Mouse (Mus musculus) embryonic fibroblast, embryonic 13.5 days (primary cell): ENCODE data around the gene Mrps27. TPM values are rescaled to one million over a fixed set of nuclear protein-coding genes. Genes with fewer than 3 reads are reported as not detected.
"Not testable (repeated sequence)": the region's sequence is repeated elsewhere in the genome, so short reads cannot be mapped to it uniquely, and the experiment has no call there.

ENCODE experiments used
- H3K27ac ChIP-seq: 2 replicates; pipeline ENCODE4 v1.5.1; 2012; ENCODE audit warnings: low read length, control low read depth, inconsistent platforms; ENCODE audit not compliant: insufficient read depth
- H3K4me1 ChIP-seq: 2 replicates; pipeline ENCODE4 v1.6.1; 2011; ENCODE audit warnings: low read length; ENCODE audit not compliant: control insufficient read depth, insufficient read depth
- H3K4me3 ChIP-seq: 2 replicates; pipeline ENCODE4 v1.5.1; 2011; ENCODE audit warnings: mild to moderate bottlenecking, control low read depth, low read length; ENCODE audit not compliant: insufficient read depth
- CTCF ChIP-seq: IDR thresholded peaks from 2 replicates; pipeline ENCODE4 v1.5.1; 2011; ENCODE audit warnings: mild to moderate bottlenecking, control low read depth, low read length, moderate library complexity, borderline replicate concordance; ENCODE audit not compliant: insufficient read depth
- POLR2A ChIP-seq: IDR thresholded peaks from 2 replicates; pipeline ENCODE4 v1.6.1; 2011; ENCODE audit warnings: low read depth, mild to moderate bottlenecking, control low read depth, low read length, moderate library complexity
- polyA plus RNA-seq: library from polyadenylated mRNA; stranded (reverse); fragments of >200 nt; gene quantifications from 2 replicates; pipeline ENCODE4 v1.2.4, GENCODE M21; 2011; ENCODE audit warnings: low read depth; ENCODE audit not compliant: missing spikeins, insufficient read length

Gene Mrps27
- polyA plus RNA-seq, 1 experiment = 26.1 TPM

GRCm38 (mm10) chr13:99317058-99317457, 27.5 kb upstream of the Mrps27 start:
- H3K4me3 ChIP-seq = no peak overlapping the region
- H3K27ac ChIP-seq = no peak overlapping the region
- H3K4me1 ChIP-seq = no peaks in the 10 kb centered on the region
- TF ChIP-seq POLR2A (no peak), CTCF (peak; percentile 4; the same call in 1 of the 2 replicates)

GRCm38 (mm10) chr13:99320453-99320852, 24.1 kb upstream of the Mrps27 start:
- H3K27ac ChIP-seq = no peak overlapping the region
- TF ChIP-seq POLR2A (no peak), CTCF (no peak)
- H3K4me1 ChIP-seq = 0 out of 2 replicates have a peak, but pooled peaks cover 5% of the 10 kb centered on the region
- H3K4me3 ChIP-seq = no peak overlapping the region

- H3K4me1 ChIP-seq, H3K27ac ChIP-seq, H3K4me3 ChIP-seq: not testable (repeated sequence)
Observed at GRCm38 (mm10) chr13:99322915-99323314, 21.7 kb upstream of the Mrps27 start.

GRCm38 (mm10) chr13:99323632-99324336, 20.8 kb upstream of the Mrps27 start:
- TF ChIP-seq POLR2A (no peak), CTCF (no peak)
- no peak overlapping the region for H3K27ac ChIP-seq
- 0 out of 2 replicates have a peak, but pooled peaks cover 7% of the 10 kb centered on the region for H3K4me1 ChIP-seq
- H3K4me3 ChIP-seq = no peak overlapping the region

- H3K27ac ChIP-seq, H3K4me1 ChIP-seq: not testable (repeated sequence)
Observed at GRCm38 (mm10) chr13:99324337-99324685, 20.3 kb upstream of the Mrps27 start.

GRCm38 (mm10) chr13:99331255-99331654, 13.3 kb upstream of the Mrps27 start:
- no peak overlapping the region for H3K27ac ChIP-seq
- no peak overlapping the region for H3K4me3 ChIP-seq
- 0 out of 2 replicates have a peak, but pooled peaks cover 2% of the 10 kb centered on the region for H3K4me1 ChIP-seq
- no peak for TF ChIP-seq POLR2A
- TF ChIP-seq CTCF = no peak

More at GRCm38 (mm10) chr13:99324337-99324685, 20.3 kb upstream of the Mrps27 start:
- H3K4me3 ChIP-seq = not testable (repeated sequence)

GRCm38 (mm10) chr13:99337510-99337909, 7.1 kb upstream of the Mrps27 start:
- no peaks in the 10 kb centered on the region for H3K4me1 ChIP-seq
- no peak overlapping the region for H3K27ac ChIP-seq
- no peak for TF ChIP-seq POLR2A
- TF ChIP-seq CTCF = no peak
- H3K4me3 ChIP-seq = no peak overlapping the region

- Histone ChIP-seq H3K27ac (no peak overlapping the region), H3K4me1 (no peaks in the 10 kb centered on the region), H3K4me3 (no peak overlapping the region)
- TF ChIP-seq POLR2A (no peak), CTCF (no peak)
Observed at GRCm38 (mm10) chr13:99341504-99341903, 3.1 kb upstream of the Mrps27 start.

- Histone ChIP-seq H3K4me1 (no peaks in the 10 kb centered on the region), H3K4me3 (peak overlapping the region; percentile 87), H3K27ac (peak overlapping the region; percentile 47)
- TF ChIP-seq POLR2A = no peak
- TF ChIP-seq CTCF = no peak
Observed at GRCm38 (mm10) chr13:99343876-99344598, 549 bp upstream of the Mrps27 start.

GRCm38 (mm10) chr13:99350009-99350408, 5.4 kb downstream of the Mrps27 start:
- no peak for TF ChIP-seq POLR2A
- no peak for TF ChIP-seq CTCF

More at GRCm38 (mm10) chr13:99350009-99350408, 5.4 kb downstream of the Mrps27 start:
- Histone ChIP-seq H3K4me1 (peaks cover 5% of the 10 kb centered on the region; the same call in 1 of the 2 replicates), H3K4me3 (no peak overlapping the region), H3K27ac (no peak overlapping the region)
